Mouse (Mus musculus): ENCODE measurements around the gene Gm28230.

DNA sequence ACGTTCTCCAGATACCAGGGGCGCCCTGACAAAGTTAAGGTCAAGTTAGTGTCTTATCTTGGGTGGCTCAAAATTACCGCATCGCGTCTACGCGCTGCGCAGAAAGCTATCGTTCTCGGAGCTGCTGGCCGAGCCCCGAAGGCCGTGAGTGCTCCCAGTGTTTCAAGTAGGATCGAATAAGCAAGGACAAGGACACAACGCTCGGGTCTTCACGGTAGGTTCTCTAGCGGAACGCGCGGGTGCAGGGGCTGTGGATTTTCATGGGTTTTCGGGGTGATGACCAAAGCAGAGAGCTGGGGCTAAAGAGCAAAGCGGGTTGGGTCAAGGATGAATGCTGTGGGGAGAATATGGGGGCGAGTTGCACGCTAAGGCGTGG is 46.9 kb upstream of the Gm28230 start:
- TF ChIP-seq USF1 (IDR thresholded peaks at IDR 0.05; ENCODE audit: low read depth) (no peak), CTCF (IDR thresholded peaks at IDR 0.05; ENCODE audit: control insufficient read depth, insufficient read depth, insufficient read length) (no peak)
